Mouse (Mus musculus): Measurements from ENCODE around the gene Bub1.

Gene Bub1

GRCm38 (mm10) chr2:127831401-127832102 lies at the start of gene Bub1:
Gene Bub1 (minus strand): TSS chr2:127831865.
- peak; percentile 82 for DNase-seq (ENCODE audit: low read depth, low spot score)

GRCm38 (mm10) chr2:127881063-127881462 lies 49.4 kb upstream of the Bub1 start:
- DNase-seq (ENCODE audit: low read depth, low spot score), result no peak

GRCm38 (mm10) chr2:127864381-127864780 lies 32.7 kb upstream of the Bub1 start:
- DNase-seq (ENCODE audit: low read depth, low spot score), result no peak

GRCm38 (mm10) chr2:127854332-127854991 lies 22.8 kb upstream of the Bub1 start:
- no peak for DNase-seq (ENCODE audit: low read depth, low spot score)

GRCm38 (mm10) chr2:127850371-127850770 lies 18.7 kb upstream of the Bub1 start:
- no peak for DNase-seq (ENCODE audit: low read depth, low spot score)

GRCm38 (mm10) chr2:127846571-127846970 lies 14.9 kb upstream of the Bub1 start:
- no peak for DNase-seq (ENCODE audit: low read depth, low spot score)

- no peak for DNase-seq (ENCODE audit: low read depth, low spot score)
Measured at GRCm38 (mm10) chr2:127846008-127846407, 14.3 kb upstream of the Bub1 start.

- DNase-seq (ENCODE audit: low read depth, low spot score), result no peak
Measured at GRCm38 (mm10) chr2:127845346-127845982, 13.8 kb upstream of the Bub1 start.

- no peak for DNase-seq (ENCODE audit: low read depth, low spot score)
Measured at GRCm38 (mm10) chr2:127842421-127842820, 10.8 kb upstream of the Bub1 start.

- no peak for DNase-seq (ENCODE audit: low read depth, low spot score)
Measured at GRCm38 (mm10) chr2:127841402-127841801, 9.7 kb upstream of the Bub1 start.

GRCm38 (mm10) chr2:127839425-127839824 lies 7.8 kb upstream of the Bub1 start:
- DNase-seq (ENCODE audit: low read depth, low spot score), result no peak

- DNase-seq (ENCODE audit: low read depth, low spot score), result no peak
Measured at GRCm38 (mm10) chr2:127838576-127838975, 6.9 kb upstream of the Bub1 start, which contains the start of gene Acoxl. Gene Acoxl (plus strand): TSS chr2:127838876.

GRCm38 (mm10) chr2:127832833-127833190 lies 1.1 kb upstream of the Bub1 start:
- no peak for DNase-seq (ENCODE audit: low read depth, low spot score)

GRCm38 (mm10) chr2:127832103-127832832 lies 603 bp upstream of the Bub1 start:
- no peak for DNase-seq (ENCODE audit: low read depth, low spot score)

GRCm38 (mm10) chr2:127791919-127792603 lies 39.6 kb downstream of the Bub1 start, which contains the start of gene Mtln:
Gene Mtln (minus strand): TSS chr2:127792488.
- DNase-seq (ENCODE audit: low read depth, low spot score), result peak; percentile 80

GRCm38 (mm10) chr2:127789651-127790270 lies 41.9 kb downstream of the Bub1 start:
- no peak for DNase-seq (ENCODE audit: low read depth, low spot score)

GRCm38 (mm10) chr2:127789138-127789537 lies 42.5 kb downstream of the Bub1 start:
- no peak for DNase-seq (ENCODE audit: low read depth, low spot score)

GRCm38 (mm10) chr2:127788440-127789116 lies 43.1 kb downstream of the Bub1 start, which contains the start of gene Nphp1:
Gene Nphp1 (minus strand): TSS chr2:127788897.
- DNase-seq (ENCODE audit: low read depth, low spot score), result peak; percentile 66

- DNase-seq (ENCODE audit: low read depth, low spot score), result no peak
Measured at GRCm38 (mm10) chr2:127787226-127787625, 44.4 kb downstream of the Bub1 start.

- no peak for DNase-seq (ENCODE audit: low read depth, low spot score)
Measured at GRCm38 (mm10) chr2:127778451-127778850, 53.2 kb downstream of the Bub1 start.

Data from brain, embryonic 18.5 days (tissue).